Mouse (Mus musculus) stomach, postnatal 0 days (tissue): ENCODE data around the gene Cecr2.

Experiments used
- CTCF ChIP-seq: IDR thresholded peaks from 2 replicates; pipeline ENCODE4 v1.5.1; 2016; ENCODE audit warnings: antibody characterized with exemption, low read depth, mild to moderate bottlenecking, moderate library complexity
- EP300 ChIP-seq: optimal IDR thresholded peaks from 2 replicates; pipeline ENCODE3; 2016; ENCODE audit warnings: antibody characterized with exemption

DNA sequence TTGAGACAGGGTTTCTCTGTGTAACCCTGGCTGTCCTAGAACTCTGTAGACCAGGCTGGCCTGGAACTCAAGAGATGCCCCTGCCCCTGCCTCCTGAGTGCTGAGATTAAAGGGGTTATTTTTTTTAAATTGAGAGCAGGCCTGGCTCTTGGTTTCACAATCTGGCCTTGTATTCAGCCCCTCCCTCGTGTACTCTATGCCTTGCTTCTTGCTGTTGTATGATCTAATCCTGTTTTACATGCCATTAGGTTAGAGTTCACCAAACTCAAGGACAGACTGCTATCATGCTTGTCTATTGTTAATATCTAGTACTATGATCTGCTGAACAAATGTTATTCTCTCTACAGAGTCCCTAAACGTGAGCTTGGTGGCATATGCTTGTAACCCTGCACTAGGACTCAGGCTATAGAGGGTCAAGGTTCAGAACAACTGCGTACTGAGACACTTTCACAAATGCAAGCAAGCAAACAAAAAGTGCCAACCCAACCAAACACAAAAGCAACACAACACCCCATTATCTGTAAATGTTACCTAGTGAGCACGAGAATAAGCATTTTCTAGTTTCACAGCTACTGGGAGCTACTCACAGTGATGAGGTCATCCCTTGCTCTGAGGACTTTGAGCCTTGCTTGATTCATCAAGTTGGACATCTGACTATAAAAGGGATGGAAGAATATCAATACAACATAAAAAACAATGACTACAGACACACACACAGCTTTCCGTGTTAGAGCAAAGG lies 141.0 kb downstream of the Cecr2 start:
- TF ChIP-seq CTCF (no peak), EP300 (no peak)
